12 mouse cellular contexts compared by ENCODE assay signal in the genomic region with DNA sequence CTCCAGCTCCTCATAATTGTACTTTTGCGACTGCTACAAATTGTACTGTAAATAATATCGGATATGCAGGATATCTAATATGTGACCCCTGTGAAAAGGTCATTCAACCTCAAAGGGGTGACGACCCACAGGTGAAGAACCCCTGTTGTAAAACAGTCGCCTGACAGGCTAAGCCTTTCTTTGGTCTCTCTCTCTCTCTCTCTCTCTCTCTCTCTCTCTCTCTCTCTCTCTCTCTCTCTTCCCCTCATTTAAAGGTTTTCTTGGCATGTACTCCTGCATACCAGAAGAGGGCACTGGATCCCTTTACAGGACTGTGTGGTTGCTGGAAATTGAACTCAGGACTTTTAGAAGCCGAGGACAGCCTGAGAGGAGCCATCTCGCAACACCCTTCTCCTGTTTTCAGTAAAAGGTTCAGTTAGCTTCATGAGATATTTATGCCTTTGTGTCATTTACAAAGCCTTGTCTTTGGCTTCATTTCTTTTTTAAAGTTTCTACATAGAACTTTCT. TPM values are rescaled to one million over a fixed set of nuclear protein-coding genes. Genes with fewer than 3 reads are reported as not detected.
A peak's percentile ranks its signal among the peaks of the same experiment; 100 is the strongest.
DNase-seq lines count a peak whose midpoint lies in the region; ATAC-seq lines count a peak whose summit lies in the region.
"Had no signal": no experiment of that assay in that cellular context is flagged by ENCODE, and none has a peak within 500 bp of the region (broad histone marks: within the 10 kb centered on the region; RNA-seq: fewer than 3 reads in every experiment).

No protein-coding gene starts in this region.

- DNase-seq in forebrain, embryonic 14.5 days (ENCODE audit: low spot score), result peak; percentile 2
- DNase-seq in forebrain, embryonic 10.5 days (ENCODE audit: extremely low spot score, low spot score), result no peak
- peak; percentile 1 for DNase-seq in retina, embryonic 14.5 days (ENCODE audit: low spot score)
- DNase-seq in retina, postnatal 1 day, result no peak
- no peak for DNase-seq in spleen, postnatal 10 days (ENCODE audit: low spot score in 2 of 2)
- no peak for DNase-seq in layer of hippocampus, postnatal 25 days (ENCODE audit: extremely low spot score in 1 of 2, low spot score in 1 of 2)

- H3K9ac ChIP-seq in forebrain, embryonic 14.5 days (ENCODE audit: low read length), result no peak overlapping the region
- H3K9ac ChIP-seq in kidney, embryonic 14.5 days (ENCODE audit: low read depth, low read length), result no peak overlapping the region
- H3K9ac ChIP-seq: forebrain, embryonic 15.5 days; limb, embryonic 12.5 days; liver, postnatal 0 days had no signal

- H3K27me3 ChIP-seq in forebrain, embryonic 14.5 days (replicated peaks; ENCODE audit: control insufficient read depth, insufficient read depth, low read length), result no peaks in the 10 kb centered on the region
- no peaks in the 10 kb centered on the region; the same call in 1 of the 2 replicates for H3K27me3 ChIP-seq in forebrain, embryonic 10.5 days (ENCODE audit: poor library complexity, severe bottlenecking)
- H3K27me3 ChIP-seq in kidney, embryonic 14.5 days (ENCODE audit: control insufficient read depth, insufficient read depth, low read length), result no peaks in the 10 kb centered on the region
- H3K27me3 ChIP-seq: forebrain, embryonic 15.5 days; limb, embryonic 12.5 days had no signal

- no peaks in the 10 kb centered on the region for H3K9me3 ChIP-seq in forebrain, embryonic 14.5 days (replicated peaks; ENCODE audit: control insufficient read depth, low read length)
- H3K9me3 ChIP-seq in forebrain, embryonic 10.5 days, result no peaks in the 10 kb centered on the region
- H3K9me3 ChIP-seq in kidney, embryonic 14.5 days (ENCODE audit: control insufficient read depth, low read length), result no peaks in the 10 kb centered on the region
- H3K9me3 ChIP-seq: forebrain, embryonic 15.5 days; limb, embryonic 12.5 days had no signal

- no peak for ATAC-seq in forebrain, embryonic 14.5 days
- peak; percentile 74 for ATAC-seq in common myeloid progenitor, adult 5-6 weeks (replicated peaks; ENCODE audit: low read depth, poor library complexity, severe bottlenecking)
- no peak for ATAC-seq in kidney, embryonic 14.5 days (ENCODE audit: low FRiP score, low TSS enrichment)

- 62% methylated on average over 6 of the region's 6 CpGs for WGBS in forebrain, embryonic 14.5 days
- 69% methylated on average over 6 of the region's 6 CpGs for WGBS in forebrain, embryonic 10.5 days
- WGBS in kidney, embryonic 14.5 days, result 63% methylated on average over 6 of the region's 6 CpGs

- no peak overlapping the region for H3K4me3 ChIP-seq in forebrain, embryonic 14.5 days (ENCODE audit: low read depth, low read length)
- H3K4me3 ChIP-seq in forebrain, embryonic 10.5 days, result no peak overlapping the region
- H3K4me3 ChIP-seq in kidney, embryonic 14.5 days (ENCODE audit: low read length), result no peak overlapping the region
- H3K4me3 ChIP-seq: forebrain, embryonic 15.5 days; left cerebral cortex, adult 2 months; limb, embryonic 12.5 days had no signal

- no peaks in the 10 kb centered on the region for H3K36me3 ChIP-seq in forebrain, embryonic 14.5 days (ENCODE audit: control insufficient read depth, insufficient read depth, low read length)
- no peaks in the 10 kb centered on the region for H3K36me3 ChIP-seq in forebrain, embryonic 10.5 days (replicated peaks)
- H3K36me3 ChIP-seq in kidney, embryonic 14.5 days (ENCODE audit: control insufficient read depth, insufficient read depth, low read length), result no peaks in the 10 kb centered on the region
- H3K36me3 ChIP-seq: forebrain, embryonic 15.5 days; limb, embryonic 12.5 days had no signal

- no peak overlapping the region for H3K4me2 ChIP-seq in forebrain, embryonic 14.5 days (ENCODE audit: low read length)
- H3K4me2 ChIP-seq in kidney, embryonic 14.5 days (replicated peaks; ENCODE audit: low read depth, low read length), result no peak overlapping the region
- H3K4me2 ChIP-seq: forebrain, embryonic 15.5 days; limb, embryonic 12.5 days had no signal

- no peak overlapping the region for H3K27ac ChIP-seq in forebrain, embryonic 14.5 days (ENCODE audit: low read depth, low read length)
- no peak overlapping the region for H3K27ac ChIP-seq in forebrain, embryonic 10.5 days
- no peak overlapping the region for H3K27ac ChIP-seq in kidney, embryonic 14.5 days (ENCODE audit: low read depth, low read length)
- H3K27ac ChIP-seq: forebrain, embryonic 15.5 days; left cerebral cortex, adult 2 months; limb, embryonic 12.5 days had no signal

- no peaks in the 10 kb centered on the region for H3K4me1 ChIP-seq in forebrain, embryonic 14.5 days (ENCODE audit: control insufficient read depth, insufficient read depth, low read length)
- no peaks in the 10 kb centered on the region for H3K4me1 ChIP-seq in forebrain, embryonic 10.5 days
- no peaks in the 10 kb centered on the region for H3K4me1 ChIP-seq in kidney, embryonic 14.5 days (ENCODE audit: control insufficient read depth, insufficient read depth, low read length)
- H3K4me1 ChIP-seq: forebrain, embryonic 15.5 days; limb, embryonic 12.5 days had no signal

RNA-seq across cellular contexts. Expression of gene Rap2c, which starts 47.4 kb away (rescaled TPM):
- polyA plus RNA-seq in forebrain, embryonic 14.5 days (2014; fragmentation: Nextera tagmentation; extraction: Ambion mirVana), result 17.5 and 19.4 TPM in 2 replicates
- 21.3 and 21.9 TPM in 2 replicates for polyA plus RNA-seq in forebrain, embryonic 10.5 days (2016; fragmentation: Nextera tagmentation; extraction: Ambion mirVana)
- total RNA-seq in common myeloid progenitor, adult 5-6 weeks (2017), result 21.1 and 23.0 TPM in 2 replicates
- 19.5 and 21.6 TPM in 2 replicates for polyA plus RNA-seq in kidney, embryonic 14.5 days (2014; fragmentation: Nextera tagmentation; extraction: Ambion mirVana)
- total RNA-seq in layer of hippocampus, postnatal 25 days (2021), result 10 to 100 TPM; 26.0 to 26.7 TPM

Comparison
In these comparisons a context has a peak if more than half of its experiments do, and no peak if none do; other contexts are left out.
1. DNase-seq: peak in forebrain, embryonic 14.5 days (single experiment) and retina, embryonic 14.5 days (single experiment); none in forebrain, embryonic 10.5 days (single experiment), retina, postnatal 1 day (single experiment), spleen, postnatal 10 days (0 of 2) and layer of hippocampus, postnatal 25 days (0 of 2).